Mouse (Mus musculus): Measurements from ENCODE around the gene Olfr110.
"Not testable (repeated sequence)": the region's sequence is repeated elsewhere in the genome, so short reads cannot be mapped to it uniquely, and the experiment has no call there.

Gene Olfr110

DNA sequence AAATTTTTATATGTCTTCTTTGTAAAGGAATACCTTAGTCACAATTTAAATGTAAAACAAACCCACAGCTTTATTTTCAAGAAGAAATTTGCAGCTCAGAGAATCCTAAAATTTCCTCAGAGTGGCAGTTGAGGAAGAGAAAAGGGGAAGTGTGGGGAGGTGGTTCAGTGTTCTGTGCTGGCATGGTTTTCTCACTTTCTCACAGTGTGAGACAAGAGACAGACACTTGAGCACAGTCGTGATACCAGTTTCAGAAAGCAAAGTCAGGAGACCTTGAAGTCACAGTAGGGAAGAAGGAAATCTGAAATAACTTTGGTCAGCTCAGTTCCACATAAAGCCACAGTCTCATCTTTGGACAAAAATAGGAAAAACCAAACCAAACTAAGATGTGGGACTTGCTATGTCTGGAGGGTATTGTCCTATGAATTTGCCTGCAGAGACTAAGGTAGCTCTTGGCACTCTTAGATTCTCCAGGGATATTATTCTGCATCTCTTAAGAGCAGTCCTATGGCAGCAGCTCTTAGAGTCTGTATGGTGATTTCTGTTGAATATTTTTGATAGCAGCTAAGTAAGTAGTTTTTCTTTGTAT is at the start of gene Olfr110:
TSS of gene Olfr110 (plus strand) at position 539 of the 589 bp plus-strand sequence.
- DNase-seq: peak; percentile 9

DNA sequence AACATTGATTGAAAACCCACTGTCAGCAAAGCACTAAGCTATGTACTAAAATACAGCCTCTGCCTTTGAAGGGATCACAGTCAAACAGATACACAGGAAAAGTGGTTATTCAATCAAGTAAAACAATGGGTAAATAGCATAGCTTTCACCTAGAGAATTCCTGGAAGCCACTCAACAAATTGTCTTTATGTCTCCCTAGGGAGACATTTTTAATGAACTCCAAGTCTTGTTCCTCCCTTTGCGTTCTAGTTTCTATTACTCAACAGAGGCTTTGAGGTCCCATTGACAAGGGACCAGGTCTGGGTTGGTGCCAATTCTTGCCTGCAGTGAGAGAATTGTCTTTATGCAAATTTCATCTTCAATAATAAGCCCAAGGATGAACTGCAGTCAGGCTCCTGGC is 47.1 kb upstream of the Olfr110 start, which contains the start of gene Olfr108:
TSS of gene Olfr108 (plus strand) at position 301 of the 400 bp plus-strand sequence.
- DNase-seq: no peak

- no peak for DNase-seq
Observed at GRCm38 (mm10) chr17:37458616-37459015, 33.7 kb upstream of the Olfr110 start, which contains the start of gene Olfr109. Gene Olfr109, plus strand, starts transcription at chr17:37458916.

DNA sequence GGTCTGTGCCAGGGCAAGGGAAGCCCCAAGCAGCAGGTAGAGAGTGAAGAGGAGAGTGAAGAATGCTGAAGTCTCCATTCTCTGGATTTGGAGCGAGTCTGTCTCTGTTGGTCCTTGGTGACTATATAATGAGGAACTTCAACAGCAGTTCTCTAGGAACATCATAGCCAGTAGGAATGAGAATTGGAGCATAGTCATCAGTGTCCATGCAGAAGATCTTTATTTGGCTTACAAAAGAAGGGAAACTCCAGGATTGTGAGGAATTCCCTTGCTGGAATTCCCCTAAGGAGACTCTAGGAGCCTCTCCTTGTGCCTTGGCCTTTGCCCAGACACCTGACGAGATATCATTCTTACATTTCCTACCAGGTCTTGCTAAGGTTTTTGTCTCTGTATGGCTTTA is 8.8 kb upstream of the Olfr110 start, which contains the start of gene H2-M2:
TSS of gene H2-M2 (minus strand) at position 101 of the 400 bp plus-strand sequence.
- DNase-seq: no peak

DNA sequence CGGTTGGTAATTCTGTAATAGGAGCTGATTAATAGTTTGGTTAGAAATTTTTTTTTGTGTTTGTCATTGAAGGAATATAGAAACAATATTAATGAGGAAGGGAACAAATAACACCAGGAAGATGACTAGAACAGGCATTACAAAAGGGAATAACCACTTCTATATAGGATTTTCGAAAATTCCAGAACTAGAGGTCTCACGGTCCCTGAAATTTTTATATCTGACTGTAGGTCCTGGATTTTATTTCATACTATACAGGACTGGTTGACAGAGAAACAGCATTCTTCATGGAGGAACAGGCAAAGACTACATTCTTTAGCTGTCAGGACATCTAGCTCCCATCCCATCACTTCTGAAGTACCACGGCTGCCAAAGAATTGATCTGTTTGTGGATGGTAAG is 15.5 kb downstream of the Olfr110 start, which contains the start of gene Olfr111:
TSS of gene Olfr111 (plus strand) at position 301 of the 400 bp plus-strand sequence.
- DNase-seq: no peak

DNA sequence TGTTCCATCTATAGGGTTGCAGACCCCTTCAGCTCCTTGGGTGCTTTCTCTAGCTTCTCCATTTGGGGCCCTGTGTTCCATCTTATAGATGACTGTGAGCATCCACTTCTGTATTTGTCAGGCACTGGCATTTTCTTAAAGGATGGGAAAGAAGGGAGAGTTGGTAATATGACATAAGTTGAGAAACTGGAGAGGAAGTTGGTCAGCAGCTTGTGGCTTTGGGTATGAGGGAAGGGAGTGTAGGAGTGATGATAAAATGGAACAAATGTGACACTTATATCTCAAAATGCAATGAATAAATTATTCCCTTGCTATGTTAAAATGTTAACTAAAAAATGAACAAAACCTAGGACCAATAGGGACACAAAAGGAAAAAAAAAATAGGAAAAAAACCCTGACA is 32.3 kb downstream of the Olfr110 start:
- DNase-seq: peak; percentile 10

- peak; percentile 8 for DNase-seq
Observed at GRCm38 (mm10) chr17:37525427-37525826, 33.2 kb downstream of the Olfr110 start.

- no peak for DNase-seq
Observed at GRCm38 (mm10) chr17:37535173-37535572, 42.9 kb downstream of the Olfr110 start.

DNA sequence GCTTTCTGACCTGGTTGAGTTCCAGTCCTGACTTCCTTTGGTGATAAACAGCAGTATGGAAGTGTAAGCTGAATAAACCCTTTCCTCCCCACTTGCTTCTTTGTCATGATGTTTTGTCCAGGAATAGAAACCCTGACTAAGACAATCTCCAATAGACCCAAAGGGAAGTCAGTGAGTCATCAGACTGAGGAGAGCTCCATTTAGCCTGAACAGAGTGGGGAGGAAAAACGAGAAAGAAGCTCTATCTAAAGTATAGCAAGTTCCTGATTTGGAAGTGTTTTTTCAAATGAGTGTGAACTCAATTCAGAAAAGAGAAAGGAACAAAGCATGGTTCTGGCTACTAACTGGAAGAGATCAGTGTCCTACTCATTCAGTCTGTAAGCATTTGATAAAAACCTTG is 46.1 kb downstream of the Olfr110 start:
- DNase-seq: not testable (repeated sequence)

GRCm38 (mm10) chr17:37541454-37542119 is 49.3 kb downstream of the Olfr110 start:
- DNase-seq: no peak

- DNase-seq: no peak
Observed at GRCm38 (mm10) chr17:37543800-37544435, 51.6 kb downstream of the Olfr110 start.
